Mouse (Mus musculus): ENCODE data around the gene Cenpa.

Gene Cenpa

DNA sequence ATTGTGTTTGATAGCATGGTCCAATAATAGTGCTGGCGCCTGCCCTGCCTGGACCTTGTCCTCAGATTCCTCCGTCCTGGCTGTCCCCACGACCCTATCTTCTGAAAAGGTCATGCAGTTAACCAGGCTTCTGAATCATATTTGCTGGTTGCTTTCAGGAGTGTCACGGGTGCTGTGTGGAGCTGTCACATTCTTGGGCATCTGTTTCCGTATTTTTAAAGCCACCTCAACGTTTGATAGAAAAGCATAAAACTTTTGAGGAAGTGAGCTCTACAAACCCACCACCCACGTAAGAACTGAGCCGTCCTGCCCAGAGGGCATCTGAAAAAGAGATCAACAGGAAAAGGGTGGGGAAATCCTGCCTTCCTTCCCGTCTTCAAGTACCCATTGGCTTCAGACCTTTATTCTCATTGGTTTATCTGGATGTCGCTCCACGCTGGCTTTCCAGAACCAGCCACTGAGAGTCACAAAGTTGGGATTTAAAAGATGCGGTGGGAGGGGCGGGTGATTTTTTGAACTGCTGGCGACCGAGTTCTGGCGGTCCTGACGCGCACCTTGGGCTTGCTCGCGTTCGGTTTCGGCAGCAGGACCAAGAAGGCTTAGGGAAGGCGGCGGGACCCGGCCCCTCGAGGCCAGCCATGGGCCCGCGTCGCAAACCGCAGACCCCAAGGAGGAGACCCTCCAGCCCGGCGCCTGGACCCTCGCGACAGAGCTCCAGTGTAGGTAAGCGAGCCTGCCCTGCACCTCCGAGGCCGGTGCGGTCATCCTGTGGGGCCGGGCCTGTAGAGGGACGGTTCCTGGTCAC lies at the start of gene Cenpa:
Gene Cenpa, plus strand, starts transcription at position 387 of the 805 bp plus-strand sequence.
- peak; percentile 75 for DNase-seq

DNA sequence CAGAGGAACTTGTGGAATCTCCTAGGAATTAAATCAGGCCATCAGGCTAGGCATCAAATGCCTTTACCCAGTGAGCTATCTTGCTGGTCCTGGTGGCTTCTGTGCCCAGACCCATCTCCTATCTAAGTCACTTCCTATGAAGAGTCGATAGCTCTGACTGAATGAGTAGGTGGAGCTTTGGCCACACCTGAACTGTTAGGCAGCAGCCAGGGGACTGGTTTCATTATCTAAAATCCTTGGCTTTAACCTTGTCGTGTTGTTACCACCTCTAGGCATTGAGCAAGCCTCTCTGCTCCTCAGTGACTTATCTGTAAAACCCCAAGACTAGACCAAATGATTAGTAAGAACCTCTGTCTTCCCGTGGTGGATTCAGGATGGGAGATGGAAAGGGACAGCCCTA lies 49.2 kb upstream of the Cenpa start:
- no peak for DNase-seq

DNA sequence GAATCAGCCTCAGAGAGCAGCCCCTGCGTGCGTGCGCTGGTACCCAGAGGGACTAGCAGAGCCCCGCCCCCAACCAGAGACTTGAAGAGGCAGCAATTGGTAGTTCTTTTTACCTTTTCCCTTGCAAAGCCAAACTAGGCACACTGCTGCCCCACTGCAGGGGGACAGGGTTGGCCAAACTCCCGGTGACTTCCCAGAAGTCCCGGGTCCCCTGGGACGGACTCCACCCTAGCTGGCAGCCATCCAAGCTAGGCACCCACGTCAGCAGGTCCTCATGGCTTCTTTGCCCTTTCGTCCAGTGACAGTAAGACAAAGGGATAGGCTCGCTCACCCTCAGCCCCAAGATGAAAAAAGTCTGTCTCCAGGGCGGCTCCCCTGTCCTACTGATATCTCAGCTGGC lies 48.7 kb upstream of the Cenpa start:
- no peak for DNase-seq

- no peak for DNase-seq
Measured at GRCm38 (mm10) chr5:30618376-30619003, 48.1 kb upstream of the Cenpa start.

DNA sequence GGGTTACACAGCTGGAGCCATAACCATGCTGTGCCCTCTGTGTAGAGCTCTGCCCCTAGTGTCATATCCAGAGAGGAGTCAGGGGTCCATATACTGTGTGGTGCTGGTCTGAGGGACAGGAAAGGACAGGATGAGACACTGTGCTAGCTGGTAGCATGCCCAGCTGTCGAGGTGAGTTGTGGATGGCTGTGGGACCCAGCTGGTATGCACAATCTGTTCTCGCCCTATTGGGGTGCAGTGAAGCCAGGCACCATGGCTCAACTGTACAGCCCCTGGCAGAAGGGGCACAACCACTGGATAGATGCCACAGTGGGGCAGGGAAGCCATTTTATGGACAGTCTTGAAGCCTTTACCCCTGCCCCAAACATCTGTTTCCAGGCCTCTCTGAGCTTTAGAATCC lies 47.4 kb upstream of the Cenpa start:
- no peak for DNase-seq

- no peak for DNase-seq
Measured at GRCm38 (mm10) chr5:30620567-30620966, 46.0 kb upstream of the Cenpa start.

DNA sequence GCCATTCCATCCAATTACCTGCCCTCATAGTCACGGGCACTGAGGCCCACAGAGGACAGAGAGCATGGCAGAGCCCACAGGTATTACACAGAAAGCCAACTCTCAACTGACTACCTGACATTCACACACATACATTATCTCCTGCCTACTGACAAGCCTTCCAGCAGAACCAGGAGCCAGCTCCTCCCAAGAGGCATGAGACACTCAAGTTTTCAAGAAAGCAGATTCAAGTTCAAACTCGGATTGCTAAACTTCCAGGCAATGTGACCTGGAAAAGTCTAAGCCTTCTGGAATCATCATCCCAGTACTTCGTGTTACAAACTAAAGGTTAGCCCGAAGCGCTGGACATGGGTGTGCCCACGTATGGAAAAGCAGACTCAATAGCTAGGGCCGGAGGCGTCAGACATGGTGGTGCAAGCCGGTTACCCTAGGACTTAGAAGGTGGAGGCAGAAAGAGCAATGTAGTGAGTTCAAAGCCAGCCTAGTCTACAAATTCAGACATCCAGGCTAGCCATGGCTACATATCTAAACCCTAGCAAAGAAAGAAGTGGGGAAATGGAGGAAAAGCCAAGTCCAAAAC lies 45.3 kb upstream of the Cenpa start:
- DNase-seq: no peak

DNA sequence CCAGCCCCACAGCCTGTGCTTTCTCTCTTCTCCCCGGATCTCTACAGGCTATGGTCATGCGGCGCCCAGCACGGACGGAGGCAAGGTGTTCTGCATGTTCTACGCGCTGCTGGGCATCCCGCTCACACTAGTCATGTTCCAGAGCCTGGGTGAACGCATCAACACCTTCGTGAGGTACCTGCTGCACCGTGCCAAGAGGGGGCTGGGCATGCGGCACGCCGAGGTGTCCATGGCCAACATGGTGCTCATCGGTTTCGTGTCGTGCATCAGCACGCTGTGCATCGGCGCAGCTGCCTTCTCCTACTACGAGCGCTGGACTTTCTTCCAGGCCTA lies 44.8 kb upstream of the Cenpa start:
- no peak for DNase-seq

- peak; percentile 35 for DNase-seq
Measured at GRCm38 (mm10) chr5:30622177-30622840, 44.3 kb upstream of the Cenpa start.

DNA sequence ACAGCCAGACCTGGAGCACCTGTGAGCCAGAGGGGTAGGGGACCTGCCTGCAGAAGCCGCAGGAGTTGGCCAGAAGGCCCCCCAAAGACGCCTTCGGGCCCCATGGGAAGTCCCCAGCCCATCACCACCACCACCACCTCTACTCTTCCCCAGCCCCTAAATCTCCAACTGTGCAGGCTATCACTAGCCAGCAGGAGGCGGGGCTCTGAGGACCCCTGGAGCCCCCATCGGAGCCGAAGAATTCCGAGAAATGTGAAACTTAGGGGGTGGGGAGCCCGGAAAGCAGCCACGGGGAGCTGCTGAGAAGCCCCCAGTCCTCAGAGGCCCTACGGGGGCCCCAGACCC lies 43.8 kb upstream of the Cenpa start:
- DNase-seq: no peak

GRCm38 (mm10) chr5:30623380-30623779 lies 43.2 kb upstream of the Cenpa start:
- no peak for DNase-seq

GRCm38 (mm10) chr5:30624311-30624710 lies 42.3 kb upstream of the Cenpa start:
- no peak for DNase-seq

DNA sequence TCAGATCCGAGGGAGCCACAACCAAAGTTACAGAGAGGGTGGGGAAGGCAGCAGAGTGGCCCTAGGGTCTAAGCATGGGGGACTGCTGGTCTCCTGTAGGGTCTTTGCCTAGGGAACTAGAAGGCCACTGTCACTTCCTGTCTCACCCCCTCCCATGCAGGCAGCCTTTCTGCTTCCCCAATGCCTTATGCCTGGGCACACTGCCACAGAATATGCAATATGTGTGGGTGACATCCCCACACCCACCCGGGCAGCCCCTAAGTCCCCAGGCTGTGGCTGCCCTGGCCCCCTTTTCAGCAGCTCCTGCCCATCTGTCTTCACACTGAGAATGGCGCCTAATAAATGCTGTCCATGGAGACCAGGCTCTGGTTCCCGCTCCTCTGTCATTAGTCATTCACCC lies 41.7 kb upstream of the Cenpa start:
- DNase-seq: no peak

DNA sequence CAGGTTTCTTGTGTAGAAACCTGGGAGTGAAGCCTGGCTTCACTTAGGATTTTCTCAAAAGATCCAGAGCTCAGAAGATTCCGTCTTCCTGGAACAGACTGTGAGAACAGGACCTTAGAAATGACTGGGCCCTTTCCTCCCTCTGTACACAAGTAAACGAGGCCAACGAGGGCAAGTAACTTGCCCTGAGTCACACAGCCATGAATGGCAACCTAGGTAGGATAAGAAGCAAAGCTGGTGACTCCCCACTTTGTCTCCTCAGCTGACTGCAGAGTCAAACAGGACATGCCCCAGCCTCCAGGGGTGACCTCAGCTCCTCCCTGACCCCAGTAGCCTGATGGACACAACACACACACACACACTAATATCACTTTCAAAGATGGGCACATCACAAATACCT lies 41.2 kb upstream of the Cenpa start:
- DNase-seq: no peak

DNA sequence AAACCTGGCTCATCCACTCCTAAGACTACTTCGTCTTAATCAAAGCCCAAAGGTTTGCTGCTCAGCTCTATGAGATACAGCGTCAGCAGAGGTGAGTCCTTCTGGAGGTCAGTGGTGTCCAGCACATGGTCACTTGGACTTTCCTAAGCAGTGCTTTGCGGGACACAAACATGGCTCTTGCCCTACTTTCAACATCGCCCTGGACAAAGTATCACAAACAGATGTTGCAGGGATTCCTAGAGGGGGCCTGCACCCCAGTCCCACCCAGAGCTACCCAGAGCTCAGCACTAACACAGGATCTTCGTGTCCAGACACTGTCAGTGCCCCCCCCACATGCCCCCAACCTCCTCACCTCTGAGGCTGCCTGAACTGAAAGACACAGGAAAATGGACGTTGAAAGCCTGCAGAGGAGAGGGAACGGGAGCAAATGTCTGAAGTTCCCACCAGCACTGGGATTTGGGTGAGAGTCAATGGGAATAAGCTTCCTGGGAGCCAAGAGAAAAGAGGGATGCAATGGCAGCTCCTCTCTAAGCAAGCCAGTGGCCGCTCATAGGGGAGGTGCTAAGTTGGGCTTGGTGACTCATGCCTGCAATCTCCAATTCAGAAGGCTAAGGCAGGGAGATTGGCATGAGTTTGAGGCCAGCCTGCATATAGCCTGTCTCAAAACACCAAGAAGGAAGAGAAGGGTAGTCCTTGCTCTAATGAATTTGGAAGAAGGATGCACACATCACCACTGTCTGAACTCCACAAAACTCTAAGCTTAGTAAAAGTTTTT lies 40.1 kb upstream of the Cenpa start:
- DNase-seq: no peak

DNA sequence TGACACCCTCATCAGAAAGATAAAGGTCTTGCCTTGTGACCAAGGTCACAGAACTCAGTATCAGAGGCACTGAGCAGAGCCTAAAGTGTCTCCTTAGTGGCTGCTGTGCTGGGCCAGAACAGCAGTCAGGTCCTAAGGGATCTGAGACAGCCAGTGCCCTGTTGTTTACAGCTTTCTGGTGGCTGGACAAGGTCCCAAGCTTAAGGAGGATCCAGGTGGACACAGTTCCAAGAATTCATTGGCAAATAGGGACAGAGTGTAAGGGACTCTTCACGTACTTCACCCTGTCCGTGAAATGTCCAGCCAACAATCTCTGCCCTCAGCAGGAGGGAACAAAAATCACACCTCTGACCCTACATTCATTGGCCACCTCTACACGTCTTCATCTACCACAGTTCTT lies 38.1 kb upstream of the Cenpa start:
- no peak for DNase-seq

DNA sequence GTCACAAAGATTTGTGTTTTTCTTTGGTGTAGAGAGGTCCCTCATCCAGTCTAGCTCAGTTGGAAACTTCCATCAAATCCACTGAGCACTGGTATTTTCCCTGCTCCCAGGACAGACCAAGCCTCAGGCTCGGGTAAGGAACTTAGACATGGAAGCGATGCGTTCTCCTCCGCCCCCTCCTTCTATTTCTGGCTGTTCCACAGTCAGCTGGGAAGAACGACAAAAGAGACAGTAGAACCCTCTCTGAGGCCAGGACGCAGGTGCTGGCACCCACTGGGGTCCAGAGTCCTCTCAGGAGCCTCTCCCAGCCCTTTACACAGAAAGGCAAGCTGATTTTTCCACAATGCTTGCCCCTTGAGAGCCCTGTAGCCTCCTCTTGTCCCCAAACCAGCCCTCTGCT lies 36.2 kb upstream of the Cenpa start:
- no peak for DNase-seq

DNA sequence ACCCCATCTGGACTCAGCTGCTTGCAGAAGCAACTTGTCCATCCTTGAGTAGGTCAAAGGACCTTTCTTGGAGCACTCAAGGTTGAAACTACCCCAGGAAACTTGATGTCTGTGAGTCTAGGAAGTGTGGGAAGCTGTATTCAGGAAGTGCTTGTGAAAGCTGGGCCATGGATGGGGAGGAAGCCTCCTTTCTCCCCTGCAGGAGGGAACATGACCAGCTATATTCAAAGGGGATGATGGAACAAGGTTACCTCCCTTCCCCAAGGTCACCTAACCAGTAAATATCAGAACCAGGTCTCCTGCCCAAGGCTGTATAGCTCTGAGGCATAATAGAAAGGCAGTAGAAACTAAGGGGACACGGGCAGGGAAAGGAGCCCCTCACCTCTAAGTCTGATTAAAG lies 34.4 kb upstream of the Cenpa start:
- no peak for DNase-seq

DNA sequence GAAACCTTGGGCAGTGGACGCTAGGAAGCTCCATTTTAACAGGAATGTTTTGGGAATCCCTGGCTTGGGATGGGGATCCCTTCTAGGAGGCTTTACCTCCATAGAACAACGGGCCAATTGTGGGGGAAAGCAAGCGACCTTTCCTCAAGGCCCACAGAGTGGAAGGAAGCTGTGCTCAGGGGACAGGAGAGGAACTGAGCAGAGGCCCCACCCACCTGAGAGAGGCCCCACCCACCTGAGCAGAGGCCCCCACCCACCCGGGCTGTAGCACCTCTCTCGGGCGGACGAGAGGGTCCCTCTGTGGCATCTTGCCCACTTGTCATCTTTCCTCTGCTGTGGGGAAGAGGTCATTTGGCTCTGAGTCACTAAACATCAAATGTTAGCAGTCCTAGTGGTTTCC lies 29.6 kb upstream of the Cenpa start:
- DNase-seq: no peak

DNA sequence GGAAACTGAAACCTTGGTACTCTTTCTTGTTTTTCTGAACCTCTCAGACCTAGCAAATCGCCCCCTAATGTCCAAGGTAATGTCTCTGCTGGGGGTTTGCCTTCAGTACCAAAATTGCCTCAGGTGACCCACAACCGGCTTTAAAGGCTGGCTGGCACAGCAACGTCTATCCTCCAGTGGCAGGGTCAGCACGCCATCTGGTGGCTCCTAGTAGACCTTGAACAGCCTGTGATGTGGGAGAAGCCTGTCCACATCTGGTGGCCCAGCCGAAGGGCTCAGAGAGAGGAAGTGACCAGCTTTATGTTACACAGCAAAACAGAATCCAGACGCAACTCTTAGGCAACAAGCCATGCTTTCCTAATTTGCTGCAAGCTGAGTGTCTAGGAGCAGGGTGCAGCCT lies 28.5 kb upstream of the Cenpa start:
- peak; percentile 85 for DNase-seq

DNA sequence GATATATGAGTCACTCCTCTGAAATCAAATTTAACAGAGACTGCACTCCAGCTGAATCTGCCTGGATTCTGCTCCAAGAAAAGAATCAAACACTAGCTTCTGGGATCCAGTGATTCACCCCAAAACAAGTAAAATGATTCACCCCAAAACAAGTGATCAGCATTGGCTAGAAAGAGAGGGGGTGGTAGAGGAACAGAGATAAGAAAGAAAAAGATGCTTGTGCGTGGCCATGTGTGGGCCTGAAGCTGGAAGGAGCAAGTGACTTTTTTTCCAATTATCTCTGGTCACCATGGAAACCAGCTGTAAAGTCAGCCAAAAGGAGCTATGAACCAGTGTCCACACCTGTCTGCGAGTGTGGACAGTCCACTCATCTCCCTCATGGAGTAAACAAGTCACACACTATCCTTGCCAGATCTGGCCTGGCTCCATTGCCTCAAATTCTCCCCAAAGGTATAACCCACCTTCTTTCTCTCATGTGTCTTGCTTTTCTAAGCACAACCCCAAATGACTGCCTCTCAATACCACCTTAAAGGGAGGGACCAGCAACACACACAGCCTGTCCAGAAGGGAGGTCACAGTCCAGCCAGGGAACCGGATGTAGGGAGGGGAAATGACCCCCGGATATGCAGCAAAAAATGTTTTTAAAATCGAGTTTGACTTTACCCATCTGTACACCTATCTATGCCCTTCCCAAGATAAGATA lies 22.9 kb upstream of the Cenpa start:
- DNase-seq: no peak

DNA sequence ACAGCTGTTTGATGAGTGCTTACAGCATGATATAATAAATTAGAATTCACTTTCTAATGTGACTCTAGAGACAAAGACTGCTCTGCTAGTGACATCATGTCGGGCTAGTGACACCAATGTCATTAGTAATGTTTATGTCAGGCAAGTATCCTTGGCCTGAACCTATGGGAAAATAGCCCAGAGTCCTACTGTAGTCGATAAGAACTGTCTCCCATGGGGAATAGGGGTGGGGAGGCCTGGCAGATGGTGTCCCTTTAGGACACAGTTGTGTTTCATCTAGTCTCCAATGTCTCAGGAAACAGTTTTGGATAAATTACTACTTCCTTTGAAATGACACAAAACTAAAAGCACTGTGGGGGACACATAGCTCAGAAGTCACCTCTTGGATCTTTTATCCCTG lies 20.5 kb upstream of the Cenpa start:
- DNase-seq: no peak

DNA sequence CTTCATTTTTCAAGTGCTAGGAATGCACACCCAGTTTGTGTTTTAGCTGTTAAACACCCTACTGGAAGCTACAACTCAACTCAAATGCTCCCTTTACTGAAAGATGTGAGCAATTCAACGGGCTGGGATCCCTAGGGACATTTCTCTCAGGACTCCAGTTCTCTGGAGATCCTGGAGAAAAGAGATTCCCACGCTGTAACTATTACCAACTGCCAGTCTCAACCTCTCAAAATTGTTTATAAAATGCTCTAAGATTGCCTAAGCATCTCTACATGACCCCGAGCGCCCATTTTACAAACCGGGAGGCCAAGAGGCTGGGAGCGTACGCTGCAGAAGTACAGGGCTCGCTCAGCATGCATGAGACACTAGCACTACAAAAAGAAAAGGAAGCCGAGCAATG lies 19.2 kb upstream of the Cenpa start:
- no peak for DNase-seq

Measured in right cerebral cortex, postnatal 14 days (tissue).